Mouse (Mus musculus) gastrocnemius, adult 8-10 months (tissue): ENCODE results near the gene Nr2f2. TPM values are rescaled to one million over a fixed set of nuclear protein-coding genes. Genes with fewer than 3 reads are reported as not detected.

Source experiments
- DNase-seq, 2 experiments: peaks; one replicate each; pipeline ENCODE4 v3.0.0; 2022; ENCODE audit warnings: low spot score in 2 of 2
- total RNA-seq, 4 experiments: library from RNA; stranded (reverse); gene quantifications; 2 replicates each; pipeline ENCODE4 v1.2.4; 2022

Gene Nr2f2
- total RNA-seq, 4 experiments from 2014 or later, result 18.0 to 21.0 (median 20.2) TPM

DNA sequence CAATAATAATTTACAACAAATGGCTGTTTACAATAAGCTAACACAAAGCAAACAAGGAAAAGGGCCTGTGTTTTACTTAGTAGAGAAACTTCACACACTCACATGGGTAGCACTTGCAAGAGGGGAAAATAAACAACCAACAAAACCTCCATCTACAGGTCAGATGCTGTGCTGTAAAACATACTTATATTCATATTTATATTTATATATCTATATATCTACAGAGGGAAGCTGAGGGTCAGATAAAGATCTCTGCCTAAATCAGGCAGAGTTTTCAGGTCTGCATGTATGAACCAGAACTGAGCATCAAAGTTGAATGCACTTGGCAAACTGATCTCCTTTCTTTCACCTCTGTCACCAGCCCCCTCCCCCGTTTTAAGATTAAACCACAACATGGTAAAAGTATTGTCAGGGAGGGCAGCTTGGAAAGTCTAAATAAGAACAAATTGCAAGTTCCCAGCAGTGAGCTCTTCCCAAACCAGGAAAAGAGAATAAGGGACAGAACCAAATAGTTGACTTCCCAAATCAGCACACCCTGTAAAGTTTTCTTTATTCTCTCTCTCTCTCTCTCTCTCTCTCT is 14.5 kb downstream of the Nr2f2 start:
- DNase-seq, result no peak

- peak in 1 of 2 experiments; percentile 51 for DNase-seq
These were observed 15.6 kb downstream of the Nr2f2 start for GRCm38 (mm10) chr7:70350781-70351551.

- DNase-seq, result no peak
These were observed 16.4 kb downstream of the Nr2f2 start for GRCm38 (mm10) chr7:70349981-70350670.

DNA sequence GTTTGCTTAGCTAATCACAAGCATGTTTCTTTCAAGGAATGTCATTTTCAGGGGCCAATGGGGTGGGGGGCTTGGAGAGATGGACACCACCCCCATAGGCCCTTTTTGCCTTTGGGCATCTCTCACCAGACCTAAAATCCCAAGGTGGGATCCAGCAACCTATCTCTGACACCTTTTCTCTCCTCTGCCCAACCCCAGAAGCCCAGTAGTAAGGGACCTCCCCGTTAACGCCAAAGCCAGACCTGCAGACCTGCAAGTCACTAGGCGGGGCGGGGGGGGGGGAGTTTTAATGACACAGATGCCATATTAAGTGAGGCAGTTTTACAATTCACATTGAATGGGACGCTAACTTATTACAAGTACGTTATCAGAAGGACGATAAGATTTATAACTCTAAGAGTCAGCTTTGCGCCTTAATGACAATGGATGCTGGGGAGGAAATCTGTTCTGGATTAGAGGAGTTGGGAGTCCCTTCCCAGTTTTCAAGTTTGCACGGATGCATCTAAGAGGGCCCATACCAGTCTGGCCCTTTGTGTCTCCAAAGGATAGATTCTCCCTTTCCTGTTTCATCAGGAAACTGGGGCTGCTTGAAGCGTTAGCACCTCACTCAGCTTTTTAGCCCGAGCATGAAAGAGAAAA is 17.4 kb downstream of the Nr2f2 start:
- DNase-seq, result no peak

GRCm38 (mm10) chr7:70348064-70348976 is 18.2 kb downstream of the Nr2f2 start:
- DNase-seq, result no peak

DNA sequence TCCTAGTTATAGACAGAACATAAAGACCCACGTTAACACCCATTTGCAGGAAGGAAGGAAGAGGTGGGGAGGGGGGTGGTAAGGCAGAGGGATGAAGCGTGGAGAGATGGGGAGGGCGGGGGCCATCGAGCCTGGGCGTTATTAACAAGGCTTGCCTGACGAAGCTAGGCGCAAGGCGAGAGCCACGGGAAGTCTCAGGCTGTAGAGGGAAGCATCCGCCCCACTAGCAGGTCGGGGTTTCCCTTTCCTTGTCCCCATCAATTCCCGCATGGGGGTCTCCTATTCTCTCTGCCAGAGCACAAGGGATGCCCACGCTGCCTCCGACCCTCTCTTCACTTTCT is 18.9 kb downstream of the Nr2f2 start:
- DNase-seq, result no peak

GRCm38 (mm10) chr7:70346951-70347617 is 19.5 kb downstream of the Nr2f2 start:
- no peak for DNase-seq

DNA sequence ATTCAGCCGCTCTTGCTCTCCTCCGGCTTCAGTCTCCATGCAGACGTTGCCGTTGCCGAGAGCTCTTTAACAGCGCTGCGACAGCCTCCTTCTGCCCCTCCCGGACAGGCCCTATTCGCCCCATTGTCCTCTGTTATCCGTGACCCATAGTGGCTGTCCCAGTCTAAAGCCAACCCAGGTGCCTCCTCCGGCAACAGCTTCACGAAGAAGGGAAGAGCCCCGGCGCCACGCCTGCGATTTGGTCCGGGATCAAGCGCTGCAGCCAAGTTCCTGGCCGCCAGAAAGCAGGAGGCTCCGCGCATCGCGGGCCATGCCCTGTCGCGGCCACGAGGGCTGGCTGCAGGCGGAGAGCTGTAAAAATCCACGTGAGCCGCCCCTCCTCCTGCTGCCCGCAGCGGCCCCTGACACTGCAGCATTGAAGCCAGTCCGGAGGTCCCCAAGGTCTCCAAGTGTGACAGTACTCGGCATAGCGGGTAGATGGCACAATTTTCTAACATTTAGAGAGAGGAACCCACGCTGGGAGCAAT is 20.5 kb downstream of the Nr2f2 start:
- peak; percentile 65 to 78 for DNase-seq

DNA sequence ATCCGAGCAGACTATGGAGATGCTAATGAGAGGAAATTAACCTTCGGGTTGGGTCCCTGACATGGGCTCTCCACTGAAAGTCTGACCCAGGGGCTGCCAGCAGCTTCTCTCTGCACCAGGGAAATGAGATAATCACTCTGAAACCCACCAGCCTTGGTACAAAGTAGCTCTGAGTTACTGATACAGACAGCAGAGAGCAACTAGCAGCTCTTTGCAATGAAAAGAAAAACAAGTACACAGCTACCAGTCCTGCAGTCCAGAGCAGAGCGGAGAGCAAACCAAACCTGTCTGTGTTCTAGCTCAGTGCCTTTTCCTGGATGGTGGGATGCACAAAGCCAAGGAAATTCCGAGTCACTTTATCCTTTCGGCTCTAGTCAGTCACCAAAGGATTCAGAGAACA is 23.1 kb downstream of the Nr2f2 start:
- DNase-seq, result no peak

DNA sequence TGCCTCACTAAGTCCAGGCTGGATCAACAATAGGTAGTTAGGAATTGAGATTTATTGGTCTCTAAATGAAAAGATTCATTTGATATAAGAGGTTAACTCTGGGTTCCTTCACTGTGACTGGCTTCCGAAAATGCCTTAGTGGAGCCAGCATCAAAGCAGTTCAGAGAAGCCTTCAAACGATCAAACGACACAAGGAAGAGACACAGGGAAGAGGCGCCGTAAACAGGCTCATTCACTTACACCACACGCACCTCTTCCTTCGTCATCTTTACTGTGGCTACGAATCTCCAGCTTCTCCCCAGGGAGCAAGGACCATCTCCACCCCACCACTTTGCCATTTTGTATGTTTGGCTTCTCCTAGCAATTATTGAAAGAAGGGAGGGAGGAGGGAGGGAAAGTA is 23.8 kb downstream of the Nr2f2 start:
- no peak for DNase-seq

- DNase-seq, result no peak
These were observed 24.5 kb downstream of the Nr2f2 start for GRCm38 (mm10) chr7:70342076-70342475.

GRCm38 (mm10) chr7:70339998-70340630 is 26.4 kb downstream of the Nr2f2 start:
- DNase-seq, result no peak

GRCm38 (mm10) chr7:70338265-70338640 is 28.3 kb downstream of the Nr2f2 start:
- DNase-seq, result no peak

GRCm38 (mm10) chr7:70337581-70338264 is 28.8 kb downstream of the Nr2f2 start:
- DNase-seq, result no peak

DNA sequence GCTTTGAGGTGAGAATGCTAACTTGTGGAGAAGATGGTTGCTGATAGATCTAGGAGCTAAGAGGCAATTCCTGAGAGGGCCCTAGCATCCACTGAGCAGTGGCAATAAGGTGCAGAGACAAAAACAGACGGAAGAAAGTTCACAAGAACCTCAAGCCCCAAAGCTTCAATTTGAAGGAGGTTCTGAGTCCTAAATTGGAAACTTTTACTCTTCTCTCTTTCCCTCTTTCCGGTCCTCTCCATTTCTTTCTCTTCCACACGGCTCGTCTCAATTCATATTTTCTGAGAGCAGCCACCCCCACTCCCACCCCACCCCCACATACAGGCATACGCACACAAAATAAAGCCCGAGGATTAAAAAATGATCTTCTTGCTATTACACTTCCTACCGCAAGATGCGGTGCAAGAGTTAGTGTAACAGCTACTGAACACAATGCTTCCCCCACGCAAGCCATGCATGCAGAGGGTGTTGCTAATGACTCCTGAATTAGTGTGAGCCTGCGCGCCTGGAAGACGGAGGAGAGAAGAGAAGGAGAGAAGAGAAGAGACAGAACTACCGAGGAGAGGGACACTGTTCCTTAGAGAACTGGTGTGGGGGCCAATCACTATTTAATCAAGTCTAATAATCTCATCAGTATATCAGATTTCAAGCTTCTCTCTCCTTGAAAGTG is 29.8 kb downstream of the Nr2f2 start:
- no peak for DNase-seq

DNA sequence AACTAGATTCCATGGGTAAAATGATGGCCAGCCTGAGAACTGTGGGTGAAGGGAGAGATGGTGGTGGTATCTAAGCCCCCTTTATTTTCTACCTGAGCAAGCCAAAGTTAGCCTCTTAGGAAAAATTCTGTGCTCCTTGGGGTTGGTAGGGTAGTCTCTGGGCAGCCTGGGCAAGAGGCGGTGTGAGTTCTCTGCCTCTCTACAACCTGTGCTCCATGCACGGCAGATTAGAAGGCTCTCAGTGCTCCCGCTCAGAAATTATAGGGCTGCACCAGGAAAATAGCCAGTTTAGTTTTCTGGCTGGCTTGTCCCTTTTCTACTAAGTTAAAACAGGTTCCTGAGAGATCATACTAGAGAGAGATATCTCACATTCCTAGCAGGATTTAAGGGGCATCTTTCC is 30.4 kb downstream of the Nr2f2 start:
- DNase-seq, result no peak

DNA sequence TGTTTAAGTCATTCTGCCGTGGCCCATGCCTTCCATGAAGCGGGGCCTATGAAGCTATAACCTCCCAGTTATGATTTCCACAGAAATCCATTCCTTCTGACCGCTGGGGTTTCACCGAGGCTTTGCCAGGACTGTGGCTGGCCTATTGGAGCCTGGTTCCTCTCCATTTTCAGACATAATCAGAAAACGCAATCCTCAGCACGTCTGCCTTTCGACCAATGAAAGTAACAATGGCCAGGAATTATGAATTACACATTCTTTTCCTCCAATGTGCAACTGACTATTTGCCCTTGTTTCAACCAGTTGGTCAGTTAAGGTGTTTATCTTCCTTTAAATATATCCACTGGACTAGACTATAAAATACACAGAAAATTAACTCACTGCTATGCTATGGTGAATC is 31.1 kb downstream of the Nr2f2 start:
- DNase-seq, result no peak

DNA sequence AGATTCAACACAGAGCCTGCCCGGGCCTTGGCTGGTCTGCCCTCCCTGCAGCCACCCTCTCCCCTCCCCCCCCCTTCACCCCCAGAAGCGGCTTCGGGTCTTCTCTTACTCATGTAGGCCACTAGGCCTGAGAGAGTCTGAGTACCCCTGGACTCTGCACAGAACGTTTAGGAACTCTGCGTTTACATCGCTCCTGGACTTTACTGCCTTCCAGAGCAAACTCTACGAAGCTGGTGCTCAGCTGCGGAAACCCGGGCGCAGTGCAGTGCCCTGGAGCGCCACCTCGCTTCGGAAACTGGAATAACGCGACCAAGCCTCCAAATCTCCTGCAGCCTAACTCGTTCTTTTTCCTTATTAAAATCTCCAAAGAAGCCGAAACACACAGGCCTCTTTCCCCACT is 31.7 kb downstream of the Nr2f2 start:
- DNase-seq, result peak; percentile 45 to 54

DNA sequence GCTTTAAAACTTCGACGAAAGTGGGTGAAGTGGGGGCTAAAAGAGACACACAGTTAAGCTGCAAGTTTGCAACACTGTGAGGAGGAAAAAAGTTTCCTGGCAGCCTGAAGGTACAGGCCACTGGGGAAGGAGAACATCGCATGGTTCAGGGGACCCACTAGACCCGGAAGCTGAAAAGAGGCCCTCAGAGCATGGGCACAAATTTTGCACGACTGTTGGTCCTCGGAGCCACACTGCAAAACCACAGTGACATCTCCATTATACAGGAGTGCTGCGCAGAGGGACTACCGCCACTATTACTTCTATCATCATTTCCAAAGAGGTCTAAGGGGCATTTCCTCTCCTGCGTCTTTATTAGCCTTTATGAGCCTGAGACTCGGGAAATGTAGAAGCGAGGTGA is 32.7 kb downstream of the Nr2f2 start:
- no peak for DNase-seq
